Mouse (Mus musculus): ENCODE data around the gene Spg21.
A peak's percentile ranks its signal among the peaks of the same experiment; 100 is the strongest.

Gene Spg21

DNA sequence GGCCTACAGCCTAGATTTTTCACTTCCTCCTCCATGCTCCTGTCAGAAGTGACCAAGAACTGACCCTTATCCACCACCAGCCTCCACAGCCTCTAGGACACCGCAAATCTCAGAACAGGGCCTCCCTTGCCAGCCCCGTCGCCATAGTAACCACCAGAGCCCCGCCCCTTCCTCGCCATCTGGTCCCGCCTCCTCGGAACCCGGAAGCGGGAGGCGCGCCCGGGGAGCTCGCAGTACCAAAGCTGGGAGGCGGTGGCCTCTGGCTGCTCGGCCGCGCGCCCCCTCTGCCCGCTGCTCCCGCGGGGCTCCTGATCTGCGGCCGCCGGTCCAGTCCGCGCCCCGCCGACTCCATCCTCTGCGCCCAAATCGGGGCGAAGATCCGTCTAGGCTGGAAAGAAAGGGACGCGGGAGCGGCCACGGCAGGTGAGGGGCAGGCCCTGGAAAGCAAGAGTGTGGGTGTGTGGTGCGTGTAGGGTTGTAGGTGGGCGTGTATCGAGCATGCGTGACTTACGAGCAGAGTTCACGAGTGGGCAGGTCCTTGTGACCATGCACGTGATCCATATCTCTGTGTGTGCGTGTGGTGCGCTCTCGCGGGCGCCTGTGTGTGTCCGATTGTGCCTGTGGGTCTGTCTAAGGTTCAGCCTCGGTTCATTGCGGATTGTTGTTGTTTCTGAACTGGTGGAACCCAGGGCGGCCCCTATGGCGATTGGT, at the start of gene Spg21:
TSS of gene Spg21 (plus strand) at position 216 of the 711 bp plus-strand sequence.
- DNase-seq: peak; percentile 98

DNA sequence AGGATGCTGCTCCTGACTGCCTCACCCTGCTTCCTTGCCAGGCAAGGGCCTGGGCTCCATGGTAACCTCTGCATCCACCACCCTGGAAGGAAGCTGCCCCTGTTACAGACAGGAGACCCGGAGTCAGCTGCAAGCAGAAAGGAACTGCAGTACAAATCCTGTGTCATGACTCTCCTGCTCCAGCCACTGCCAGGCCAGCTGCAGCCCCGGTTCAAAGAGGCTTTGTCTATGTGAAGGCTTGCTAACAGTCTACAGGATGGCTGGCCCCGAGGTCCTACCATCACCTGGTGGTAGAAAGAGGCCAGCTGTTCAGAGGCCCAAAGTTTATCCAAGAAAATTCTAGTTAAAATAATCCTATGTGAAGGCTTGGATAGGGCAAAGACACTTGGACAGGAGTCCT, 49.4 kb upstream of the Spg21 start:
- no peak for DNase-seq

DNA sequence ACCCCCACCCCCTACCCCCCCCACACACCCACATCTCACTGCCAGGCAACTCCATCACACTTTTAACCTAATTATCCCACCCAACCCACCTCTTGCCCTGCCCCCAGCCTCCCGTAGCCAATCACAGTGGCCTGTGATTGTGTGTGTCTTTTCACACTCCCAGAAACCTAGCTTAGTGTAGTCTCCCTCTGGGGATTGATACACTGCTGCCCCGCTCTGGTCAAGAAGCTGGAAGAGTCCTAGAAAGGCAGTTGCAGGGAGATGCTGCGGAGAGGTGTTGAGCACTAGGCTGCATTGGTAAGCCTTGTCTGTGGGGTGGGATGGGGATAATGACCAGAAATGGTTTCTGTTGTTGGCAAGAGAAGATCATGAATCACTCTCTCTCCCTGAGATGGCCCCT, 43.0 kb upstream of the Spg21 start:
- DNase-seq: no peak

DNA sequence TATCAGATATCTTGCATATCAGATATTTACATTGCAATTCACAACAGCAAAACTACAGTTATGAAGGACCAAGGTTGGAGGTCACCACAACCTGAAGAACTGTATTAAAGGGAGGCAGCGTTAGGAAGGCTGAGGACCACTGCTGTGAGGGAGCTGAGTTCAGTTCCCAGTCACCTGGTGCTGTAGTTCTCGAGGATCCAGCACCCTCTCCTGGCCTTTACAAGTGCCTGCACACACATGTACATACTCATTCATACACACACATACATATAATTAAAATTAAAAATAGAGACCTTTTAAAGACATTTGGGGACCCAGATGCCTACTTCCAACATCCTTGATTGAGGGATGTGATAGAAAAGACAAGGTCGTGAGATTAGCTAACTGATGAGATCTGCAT, 41.1 kb upstream of the Spg21 start:
- no peak for DNase-seq

DNA sequence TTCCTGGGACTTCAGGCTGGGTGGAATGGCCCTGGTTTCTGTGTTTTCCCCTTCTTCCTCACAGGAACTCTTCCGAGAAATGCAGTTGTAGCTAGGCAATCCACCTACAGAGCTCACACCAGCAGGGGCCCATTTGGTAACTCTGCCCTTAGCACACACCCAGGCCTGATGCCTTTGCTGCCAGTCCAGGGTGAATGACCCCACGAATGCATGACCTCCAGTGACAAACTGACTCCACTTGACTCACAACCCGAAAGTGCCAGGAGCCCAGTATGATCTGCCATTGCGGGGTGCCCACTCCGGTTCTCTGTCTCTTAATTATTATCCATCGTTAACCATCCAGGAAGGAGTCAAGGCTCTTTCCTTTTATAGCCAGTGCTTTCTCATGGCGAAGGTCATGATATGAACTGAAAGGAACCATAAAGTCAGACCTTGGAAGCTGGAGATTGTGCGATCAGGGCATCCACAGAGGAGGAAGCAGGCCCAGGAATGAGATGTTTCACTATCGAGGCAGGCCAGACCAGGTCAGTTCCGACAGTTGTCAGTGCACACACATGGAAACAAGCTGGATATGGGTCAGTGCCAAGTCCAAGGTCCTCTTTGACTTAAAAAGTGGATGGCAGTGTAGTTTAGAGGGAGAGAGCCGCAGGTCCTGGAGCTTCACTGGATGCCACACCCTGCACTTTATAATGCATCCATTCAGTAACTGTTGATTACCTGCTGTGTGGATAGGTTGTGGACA, 37.8 kb upstream of the Spg21 start, which contains the start of gene Slc51b:
TSS of gene Slc51b (minus strand) at position 196 of the 742 bp plus-strand sequence.
- no peak for DNase-seq

DNA sequence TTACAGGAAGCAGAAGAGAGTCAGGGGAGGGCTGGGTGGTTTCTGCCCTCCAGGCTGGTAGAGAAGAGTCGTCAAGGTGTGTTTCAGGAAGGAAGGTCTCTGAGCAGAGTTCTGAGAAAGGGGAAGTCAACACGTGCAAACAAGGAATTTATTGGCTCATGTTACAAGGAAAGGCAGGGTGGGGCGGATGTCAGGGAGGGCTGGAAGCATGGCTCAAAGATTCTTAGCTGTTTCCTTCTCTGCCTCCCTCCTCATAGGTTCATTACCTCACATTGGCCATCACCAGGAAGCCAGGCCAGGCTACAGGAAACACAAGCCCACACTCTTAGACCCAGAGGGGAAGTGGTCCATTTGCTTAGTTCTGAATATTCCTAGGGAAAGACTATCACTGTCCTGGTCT, 36.4 kb upstream of the Spg21 start:
- no peak for DNase-seq

DNA sequence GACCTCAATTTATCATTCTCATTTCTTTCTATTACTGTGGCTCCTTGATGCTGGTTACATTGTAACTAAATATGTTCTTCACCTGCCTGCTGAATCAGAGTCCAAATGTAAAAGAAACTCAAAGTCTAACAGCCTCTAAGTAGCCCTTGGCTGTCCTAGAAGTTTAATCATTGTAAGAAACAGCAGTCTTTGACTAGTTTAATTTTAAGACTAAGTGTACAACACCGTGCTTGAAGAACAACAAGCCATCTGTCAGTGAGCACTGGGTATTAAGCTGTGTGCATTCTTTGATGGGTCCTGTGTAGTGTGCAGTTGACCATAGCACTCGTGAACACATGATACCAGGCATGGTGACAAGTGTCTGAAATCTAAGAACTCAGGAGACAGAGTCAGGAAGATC, 33.2 kb upstream of the Spg21 start:
- DNase-seq: no peak

DNA sequence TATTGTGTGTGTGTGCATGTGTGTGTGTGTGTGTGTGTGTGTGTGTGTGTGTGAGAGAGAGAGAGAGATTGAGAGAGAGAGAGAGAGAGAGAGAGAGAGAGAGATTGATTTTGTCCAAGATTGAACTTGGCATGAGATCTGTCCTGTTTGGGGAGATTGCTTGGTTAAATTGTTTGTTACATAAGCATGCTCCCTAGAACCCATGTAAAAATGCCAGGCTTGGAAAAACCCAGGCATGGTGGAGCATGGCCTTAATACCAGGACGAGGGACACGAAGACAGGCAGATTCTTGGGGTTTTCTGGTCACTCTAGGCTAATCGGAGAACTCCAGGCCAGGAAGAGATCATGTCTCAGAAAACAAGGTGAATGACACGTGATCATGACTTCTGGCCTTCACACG, 32.7 kb upstream of the Spg21 start:
- no peak for DNase-seq

DNA sequence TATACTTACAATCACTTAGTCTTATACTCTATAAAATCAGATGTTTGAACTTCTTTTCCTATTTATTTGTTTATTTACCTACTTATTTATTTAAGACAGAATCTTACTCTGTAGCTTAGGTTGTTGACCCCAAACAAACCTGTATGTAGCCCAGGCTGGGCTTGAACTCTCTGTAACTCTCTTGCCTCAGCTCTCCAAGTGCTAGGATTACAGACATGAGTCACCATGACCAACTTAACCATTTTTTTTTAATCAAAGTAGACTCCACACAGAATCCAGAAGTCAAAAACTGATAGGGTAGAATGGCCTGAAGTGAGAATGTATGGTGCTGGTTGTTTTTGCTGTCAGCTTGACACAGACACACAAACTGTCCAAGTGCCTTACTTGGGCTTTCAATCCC, 30.3 kb upstream of the Spg21 start:
- DNase-seq: no peak

DNA sequence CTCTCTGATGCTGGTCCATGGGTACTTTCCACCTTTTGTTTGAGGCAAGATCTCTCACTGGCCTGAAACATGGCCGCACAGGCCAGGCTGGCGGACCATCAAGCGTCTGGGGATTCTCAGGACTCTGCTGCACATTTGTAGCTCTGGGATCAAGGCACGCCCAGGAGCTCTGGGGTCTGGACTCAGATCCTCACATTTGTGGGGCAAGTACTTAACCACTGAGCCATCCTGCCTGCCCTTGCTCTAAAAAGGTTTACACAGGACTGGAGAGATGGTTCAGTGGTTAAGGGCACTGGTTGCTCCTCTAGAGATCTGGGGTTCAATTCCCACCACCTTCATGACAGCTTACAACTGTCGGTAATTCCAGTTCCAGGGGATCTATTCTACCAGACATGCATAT, 29.8 kb upstream of the Spg21 start:
- DNase-seq: no peak

DNA sequence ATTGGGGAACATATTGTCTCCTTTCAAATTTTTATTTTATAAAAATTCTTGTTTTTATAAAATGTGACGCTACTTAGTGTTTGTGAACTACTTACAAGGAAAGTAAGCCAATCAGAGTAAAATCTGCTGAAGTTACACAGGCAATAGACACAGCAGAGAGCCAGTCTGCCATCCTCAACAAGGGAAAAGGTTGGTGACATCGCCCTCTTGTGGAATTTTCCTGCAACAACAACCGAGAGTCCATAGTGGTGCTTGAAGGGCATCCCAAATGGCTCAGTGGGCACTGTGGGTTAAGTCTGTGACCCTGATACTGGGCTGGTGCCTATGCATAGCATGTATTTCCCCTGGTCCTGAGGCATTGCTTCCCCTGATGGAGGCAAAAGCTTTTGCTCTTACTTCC, 28.5 kb upstream of the Spg21 start:
- peak; percentile 83 for DNase-seq

DNA sequence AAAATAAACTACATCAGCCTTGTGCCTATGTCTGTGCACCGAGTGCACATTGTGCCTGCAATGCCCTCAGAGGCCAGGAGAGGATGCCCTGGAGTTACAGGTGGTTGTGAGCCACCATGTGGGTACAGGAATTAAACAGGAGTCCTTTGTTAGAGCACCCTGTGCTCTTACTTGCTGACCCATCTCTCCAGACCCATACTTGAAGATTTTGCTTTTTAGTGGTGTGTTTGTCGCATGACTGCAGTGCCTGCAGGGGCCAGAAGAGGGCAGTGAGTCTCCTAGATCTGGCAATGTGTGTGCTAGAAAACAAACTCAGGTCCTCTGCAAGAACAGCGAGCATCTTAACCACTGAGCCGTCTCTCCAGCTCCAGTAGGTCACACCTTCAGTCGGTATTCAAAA, 26.6 kb upstream of the Spg21 start:
- peak; percentile 73 for DNase-seq

DNA sequence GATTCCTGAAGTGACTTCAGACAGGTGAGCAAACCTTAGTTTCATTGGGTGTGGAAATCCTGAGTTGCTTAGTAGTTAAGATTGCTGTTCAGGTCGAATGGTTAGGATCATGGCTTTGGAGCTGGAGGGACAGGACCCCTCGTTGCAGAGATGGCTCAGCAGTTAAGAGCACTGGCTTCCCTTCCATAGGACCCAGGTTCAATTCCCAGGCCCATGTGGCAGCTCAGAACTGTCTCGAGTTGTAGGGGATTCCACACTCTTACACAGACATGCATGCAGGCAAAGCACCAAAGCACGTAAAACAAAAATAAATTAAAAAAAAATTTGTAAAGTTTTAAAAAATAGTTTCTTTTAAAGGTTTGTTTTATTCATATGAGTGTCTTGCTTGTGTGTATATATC, 25.5 kb upstream of the Spg21 start:
- DNase-seq: no peak

DNA sequence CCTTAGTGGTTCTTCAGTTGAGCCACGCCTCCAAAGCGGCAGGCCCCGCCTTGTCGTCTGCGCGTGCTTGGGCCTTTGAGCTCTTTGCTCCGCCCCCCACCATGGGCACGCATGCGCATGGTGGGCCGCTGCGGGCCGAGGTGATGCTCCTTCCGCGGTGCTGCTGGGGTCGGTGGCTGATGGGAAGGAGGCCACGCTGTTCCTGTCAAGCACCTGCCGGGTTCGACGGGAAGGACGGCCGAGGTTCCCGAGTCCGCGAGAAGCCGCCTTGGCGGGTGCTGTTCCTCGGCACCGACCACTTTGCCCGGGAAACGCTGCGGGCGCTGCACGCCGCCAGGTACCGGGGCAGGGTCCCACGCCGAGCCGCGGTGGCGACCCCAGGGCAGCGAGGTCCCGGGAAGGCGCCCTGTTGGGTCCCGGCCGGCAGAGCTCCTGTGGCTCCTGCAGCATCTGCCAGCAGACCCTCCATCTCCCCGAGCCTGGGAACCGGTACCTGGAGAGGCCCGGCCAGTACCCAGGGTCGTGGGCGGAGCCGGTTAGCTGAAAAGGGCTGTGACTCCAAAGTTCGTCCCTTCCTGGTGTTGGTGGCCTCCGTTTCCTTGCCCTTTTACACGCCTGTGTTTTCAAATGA, 25.0 kb upstream of the Spg21 start, which contains the start of gene Mtfmt:
TSS of gene Mtfmt (plus strand) at position 112 of the 631 bp plus-strand sequence.
- DNase-seq: peak; percentile 98

DNA sequence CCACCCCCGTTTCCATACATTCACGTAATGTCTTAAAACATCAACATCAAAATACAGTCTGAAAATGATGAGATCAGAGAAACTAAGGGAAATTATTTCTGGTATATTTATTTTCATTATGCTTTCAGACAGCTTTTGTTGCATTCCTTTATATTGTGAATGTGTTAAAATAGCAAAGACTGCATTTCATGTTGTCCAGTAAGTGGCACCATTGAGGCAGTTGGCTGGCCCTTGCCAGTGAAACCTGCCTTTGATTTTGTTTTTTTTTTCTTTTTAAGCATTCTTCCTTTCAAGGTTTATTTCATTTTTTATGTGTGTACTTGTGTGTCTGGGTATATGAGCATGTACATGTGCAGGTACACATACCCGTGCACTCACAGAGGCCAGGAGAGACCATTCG, 16.1 kb upstream of the Spg21 start:
- DNase-seq: no peak

DNA sequence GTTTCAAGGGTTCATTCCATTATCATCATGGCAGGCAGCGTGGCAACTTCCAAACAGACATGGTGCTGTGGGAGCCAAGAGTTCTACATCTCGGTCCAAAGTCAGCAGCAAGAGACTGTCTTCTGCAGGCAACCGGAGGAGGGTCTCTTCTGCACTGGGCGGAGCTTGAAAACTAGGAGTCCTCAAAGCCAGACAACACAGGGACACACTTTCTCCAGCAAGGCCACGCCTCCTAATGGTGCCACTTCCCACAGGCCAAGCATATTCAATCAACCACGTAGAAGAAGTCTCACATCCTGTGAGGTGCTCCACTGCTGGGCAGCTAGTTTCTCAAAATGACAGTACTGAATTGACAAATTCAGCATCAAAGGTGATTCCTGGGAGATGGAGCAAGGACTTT, 12.8 kb upstream of the Spg21 start:
- DNase-seq: no peak

DNA sequence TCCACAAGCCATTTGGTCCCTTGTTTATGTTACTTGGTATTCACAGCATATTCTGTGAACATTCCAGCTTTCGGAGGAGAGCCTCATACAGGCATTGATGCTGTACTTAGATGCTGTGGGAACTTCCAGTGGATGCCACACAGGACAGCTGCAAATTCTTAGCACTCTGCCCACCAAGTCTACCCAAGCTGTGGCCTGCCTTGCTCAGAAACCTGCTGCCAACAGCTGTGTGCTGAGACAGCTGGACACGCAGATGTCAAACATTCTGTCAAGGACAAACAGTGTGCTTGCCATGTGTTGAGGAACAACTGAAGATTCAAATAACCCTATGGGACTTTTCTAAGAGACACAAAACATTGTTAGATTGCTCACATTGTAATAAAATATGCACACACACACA, 1.8 kb upstream of the Spg21 start:
- no peak for DNase-seq

DNA sequence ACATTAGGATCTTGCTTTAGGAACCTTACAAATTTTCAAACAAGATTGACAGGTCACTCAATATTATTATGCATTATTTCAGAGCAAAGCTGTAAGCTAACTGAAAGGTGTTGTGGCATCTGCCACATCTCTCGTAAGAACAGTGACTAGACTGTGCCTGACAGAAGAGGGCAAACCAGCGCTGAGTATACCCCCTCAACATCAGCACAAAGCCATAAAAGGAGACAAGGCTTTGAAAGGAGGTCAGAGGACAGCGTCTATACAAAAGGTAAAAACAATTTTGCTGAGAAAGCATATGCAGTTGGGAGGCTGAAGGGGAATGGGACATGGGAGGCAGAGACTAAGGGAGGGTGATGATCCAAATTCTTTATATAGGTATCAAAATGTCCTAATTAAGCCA, 549 bp upstream of the Spg21 start:
- DNase-seq: no peak

DNA sequence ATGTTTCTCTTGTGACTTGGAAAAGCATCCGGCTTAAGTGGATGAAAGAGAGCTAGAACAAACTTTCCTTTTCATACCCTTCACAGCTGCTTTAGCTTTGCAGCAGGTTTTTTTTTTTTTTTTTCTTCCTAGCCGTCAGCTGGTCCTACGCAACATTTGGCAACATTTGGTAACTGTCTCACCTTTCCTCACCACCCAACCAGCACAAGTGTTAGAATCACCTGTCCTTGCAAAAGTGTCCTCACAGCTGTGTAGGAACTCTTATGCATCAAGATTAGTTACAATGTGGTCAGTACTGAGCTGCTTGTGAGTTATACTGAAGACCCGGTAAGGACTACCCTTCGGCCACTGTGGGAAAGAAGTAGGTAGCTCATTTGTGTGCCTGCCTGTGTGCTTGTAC, 1.8 kb downstream of the Spg21 start:
- DNase-seq: no peak

DNA sequence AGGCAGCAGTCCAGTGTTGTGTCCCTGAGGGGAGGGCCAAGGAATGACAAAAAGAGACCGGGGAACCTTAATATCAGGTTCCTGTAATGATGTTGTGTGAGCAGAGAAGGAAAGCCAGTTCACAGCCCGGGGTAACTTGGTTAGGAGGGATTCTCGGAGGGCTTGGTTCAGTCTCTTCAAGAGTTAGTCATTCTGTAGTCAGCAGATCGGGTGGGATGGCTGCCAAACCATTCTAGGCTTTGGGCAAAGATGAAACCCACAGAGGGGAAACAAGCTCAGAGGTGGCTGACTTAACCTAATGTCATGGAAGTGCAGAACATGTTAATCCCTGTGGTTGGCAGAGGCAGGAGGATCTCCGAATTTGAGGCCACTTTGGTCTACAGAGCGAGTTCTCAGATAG, 3.4 kb downstream of the Spg21 start:
- peak; percentile 4 for DNase-seq

DNA sequence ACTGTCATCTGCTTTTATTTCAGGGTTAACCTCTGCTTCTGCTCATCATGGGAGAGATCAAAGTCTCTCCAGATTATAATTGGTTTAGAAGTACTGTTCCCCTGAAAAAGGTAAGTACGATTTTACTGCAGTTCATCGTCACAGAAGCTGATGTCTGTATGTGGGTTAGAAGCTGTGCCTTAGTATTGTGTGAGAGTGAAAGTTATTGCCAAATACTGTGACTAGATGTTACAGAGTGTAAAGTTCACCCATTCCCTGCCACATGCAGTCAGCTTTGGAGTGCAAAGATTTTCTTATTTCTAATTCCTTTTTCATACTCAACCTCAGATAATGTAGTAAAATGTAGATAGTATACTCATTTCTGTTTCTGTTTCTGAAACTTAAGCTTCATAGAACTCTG, 4.5 kb downstream of the Spg21 start:
- DNase-seq: no peak

DNA sequence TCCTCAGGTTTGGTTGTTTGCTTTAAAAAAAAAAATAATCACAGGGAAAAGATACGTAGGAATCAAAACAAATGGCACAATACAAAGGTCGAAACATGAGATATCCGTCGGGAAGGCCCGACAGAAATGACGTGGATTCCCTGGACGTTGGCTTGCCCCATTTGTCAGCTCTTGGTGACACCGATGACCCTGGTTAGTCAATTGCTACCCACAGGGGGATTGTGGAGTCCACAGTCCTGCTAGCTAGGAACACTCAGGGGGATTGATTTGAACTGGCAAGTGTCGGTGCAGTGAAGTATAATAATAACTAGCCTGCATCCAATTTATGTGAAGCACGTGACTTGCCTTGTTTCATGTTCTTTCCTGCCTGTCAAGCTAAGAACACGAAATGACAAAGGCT, 6.9 kb downstream of the Spg21 start:
- DNase-seq: no peak

DNA sequence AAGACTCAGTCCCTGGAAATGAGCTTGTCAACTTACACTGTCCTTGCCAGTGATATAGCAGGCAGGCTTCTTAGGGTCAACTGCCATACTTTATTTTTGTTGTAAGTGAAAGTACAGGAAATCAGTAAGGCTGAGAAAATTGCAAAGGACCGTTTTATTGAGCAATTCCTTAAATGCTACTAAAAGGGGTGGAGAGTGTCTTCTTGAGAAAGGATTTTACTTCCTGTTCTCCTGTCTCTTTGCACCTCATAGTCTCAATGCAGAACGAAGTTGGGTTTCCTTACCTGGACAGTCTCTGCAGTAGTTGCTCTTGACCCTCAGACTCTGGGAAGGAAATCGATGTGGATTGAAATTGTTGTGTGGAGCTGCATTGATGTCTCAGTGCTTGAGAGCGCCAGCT, 12.0 kb downstream of the Spg21 start:
- no peak for DNase-seq

DNA sequence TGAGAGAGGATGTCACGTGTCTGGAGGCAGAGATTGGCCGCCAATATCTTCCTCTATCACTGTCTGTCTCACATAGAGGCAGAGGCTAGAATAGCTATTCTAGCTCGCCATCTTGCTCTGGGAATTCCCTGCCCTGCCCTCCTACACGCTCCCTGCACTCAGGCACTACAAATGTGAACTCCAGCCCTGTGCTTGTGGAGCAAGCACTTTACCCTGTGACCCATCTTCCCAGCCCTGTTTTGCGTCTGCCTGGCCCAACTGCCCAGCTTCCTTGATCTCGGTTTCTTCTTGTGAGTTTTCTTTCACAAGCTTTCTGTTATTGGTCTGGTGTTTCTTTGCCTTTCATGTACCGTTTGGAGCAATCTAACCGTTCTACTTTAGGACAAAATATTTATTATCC, 18.4 kb downstream of the Spg21 start:
- DNase-seq: no peak
